Mouse (Mus musculus): Measurements from ENCODE around the gene Ddx3x. TPM values are rescaled to one million over a fixed set of nuclear protein-coding genes. Genes with fewer than 3 reads are reported as not detected.

The Ddx3x gene
- polyA plus RNA-seq, 1 experiment = 96.2 TPM

- no peaks in the 10 kb centered on the region for H3K4me1 ChIP-seq (ENCODE audit: control insufficient read depth, insufficient read depth, low read length)
- WGBS = 62% methylated on average over 3 of the region's 3 CpGs
- no peak overlapping the region for H3K27ac ChIP-seq (ENCODE audit: control insufficient read depth, insufficient read depth, low read depth, low read length, poor library complexity)
- TF ChIP-seq POLR2A (IDR thresholded peaks at IDR 0.05; ENCODE audit: borderline replicate concordance, control insufficient read depth, low read depth, low read length) (no peak), CTCF (IDR thresholded peaks at IDR 0.05; ENCODE audit: control insufficient read depth, insufficient read depth, low read length) (no peak)
- no peak overlapping the region for H3K4me3 ChIP-seq (replicated peaks; ENCODE audit: control insufficient read depth, low read depth, low read length)
These were observed 17.4 kb upstream of the Ddx3x start for GRCm38 (mm10) chrX:13263356-13263755.

GRCm38 (mm10) chrX:13275519-13276137 lies 5.1 kb upstream of the Ddx3x start:
- TF ChIP-seq POLR2A (IDR thresholded peaks at IDR 0.05; ENCODE audit: borderline replicate concordance, control insufficient read depth, low read depth, low read length) (no peak), CTCF (IDR thresholded peaks at IDR 0.05; ENCODE audit: control insufficient read depth, insufficient read depth, low read length) (no peak)
- H3K4me3 ChIP-seq (replicated peaks; ENCODE audit: control insufficient read depth, low read depth, low read length) = no peak overlapping the region
- H3K4me1 ChIP-seq (ENCODE audit: control insufficient read depth, insufficient read depth, low read length) = no peaks in the 10 kb centered on the region
- no peak overlapping the region for H3K27ac ChIP-seq (ENCODE audit: control insufficient read depth, insufficient read depth, low read depth, low read length, poor library complexity)
- 73% methylated on average over 6 of the region's 6 CpGs for WGBS

GRCm38 (mm10) chrX:13278996-13279395 lies 1.8 kb upstream of the Ddx3x start:
- 92% methylated on average over 17 of the region's 17 CpGs for WGBS
- H3K4me3 ChIP-seq (replicated peaks; ENCODE audit: control insufficient read depth, low read depth, low read length) = no peak overlapping the region
- TF ChIP-seq CTCF (IDR thresholded peaks at IDR 0.05; ENCODE audit: control insufficient read depth, insufficient read depth, low read length) = no peak
- no peak for TF ChIP-seq POLR2A (IDR thresholded peaks at IDR 0.05; ENCODE audit: borderline replicate concordance, control insufficient read depth, low read depth, low read length)
- H3K27ac ChIP-seq (ENCODE audit: control insufficient read depth, insufficient read depth, low read depth, low read length, poor library complexity) = no peak overlapping the region
- no peaks in the 10 kb centered on the region; the same call in 1 of the 2 replicates for H3K4me1 ChIP-seq (ENCODE audit: control insufficient read depth, insufficient read depth, low read length)

GRCm38 (mm10) chrX:13280037-13280408 lies 747 bp upstream of the Ddx3x start:
- H3K4me3 ChIP-seq (replicated peaks; ENCODE audit: control insufficient read depth, low read depth, low read length) = peak overlapping the region; percentile 95
- TF ChIP-seq POLR2A (IDR thresholded peaks at IDR 0.05; ENCODE audit: borderline replicate concordance, control insufficient read depth, low read depth, low read length) (no peak), CTCF (IDR thresholded peaks at IDR 0.05; ENCODE audit: control insufficient read depth, insufficient read depth, low read length) (no peak)
- H3K4me1 ChIP-seq (ENCODE audit: control insufficient read depth, insufficient read depth, low read length) = no peaks in the 10 kb centered on the region; the same call in 1 of the 2 replicates
- peak overlapping the region; percentile 96 for H3K27ac ChIP-seq (ENCODE audit: control insufficient read depth, insufficient read depth, low read depth, low read length, poor library complexity)
- 4% methylated on average over 14 of the region's 14 CpGs for WGBS

- H3K4me1 ChIP-seq (ENCODE audit: control insufficient read depth, insufficient read depth, low read length) = no peaks in the 10 kb centered on the region; the same call in 1 of the 2 replicates
- 3% methylated on average over 77 of the region's 89 CpGs for WGBS
These were observed 739 bp downstream of the Ddx3x start for GRCm38 (mm10) chrX:13281329-13282088.

GRCm38 (mm10) chrX:13282089-13282850 lies 1.5 kb downstream of the Ddx3x start:
- 8% methylated on average over 16 of the region's 16 CpGs for WGBS
- TF ChIP-seq CTCF (IDR thresholded peaks at IDR 0.05; ENCODE audit: control insufficient read depth, insufficient read depth, low read length) = no peak
- no peak for TF ChIP-seq POLR2A (IDR thresholded peaks at IDR 0.05; ENCODE audit: borderline replicate concordance, control insufficient read depth, low read depth, low read length)
- H3K4me3 ChIP-seq (replicated peaks; ENCODE audit: control insufficient read depth, low read depth, low read length) = peak overlapping the region; percentile 95
- no peaks in the 10 kb centered on the region; the same call in 1 of the 2 replicates for H3K4me1 ChIP-seq (ENCODE audit: control insufficient read depth, insufficient read depth, low read length)
- peak overlapping the region; percentile 75 for H3K27ac ChIP-seq (ENCODE audit: control insufficient read depth, insufficient read depth, low read depth, low read length, poor library complexity)

More at GRCm38 (mm10) chrX:13281329-13282088, 739 bp downstream of the Ddx3x start:
- Histone ChIP-seq H3K4me3 (replicated peaks; ENCODE audit: control insufficient read depth, low read depth, low read length) (peak overlapping the region; percentile 95), H3K27ac (ENCODE audit: control insufficient read depth, insufficient read depth, low read depth, low read length, poor library complexity) (peak overlapping the region; percentile 96)
- TF ChIP-seq POLR2A (IDR thresholded peaks at IDR 0.05; ENCODE audit: borderline replicate concordance, control insufficient read depth, low read depth, low read length) (no peak), CTCF (IDR thresholded peaks at IDR 0.05; ENCODE audit: control insufficient read depth, insufficient read depth, low read length) (no peak)

- TF ChIP-seq POLR2A (IDR thresholded peaks at IDR 0.05; ENCODE audit: borderline replicate concordance, control insufficient read depth, low read depth, low read length) = no peak
- no peak for TF ChIP-seq CTCF (IDR thresholded peaks at IDR 0.05; ENCODE audit: control insufficient read depth, insufficient read depth, low read length)
- no peak overlapping the region for H3K27ac ChIP-seq (ENCODE audit: control insufficient read depth, insufficient read depth, low read depth, low read length, poor library complexity)
- WGBS = 63% methylated on average over 4 of the region's 4 CpGs
- no peak overlapping the region for H3K4me3 ChIP-seq (replicated peaks; ENCODE audit: control insufficient read depth, low read depth, low read length)
- H3K4me1 ChIP-seq (ENCODE audit: control insufficient read depth, insufficient read depth, low read length) = no peaks in the 10 kb centered on the region; the same call in 1 of the 2 replicates
These were observed 5.0 kb downstream of the Ddx3x start for GRCm38 (mm10) chrX:13285772-13286171.
